Mouse (Mus musculus): ENCODE results near the gene Fundc2. TPM values are rescaled to one million over a fixed set of nuclear protein-coding genes. Genes with fewer than 3 reads are reported as not detected.

Gene Fundc2
- polyA plus RNA-seq (2012; rRNA removed), result 3.9 and 8.1 TPM in 2 replicates

DNA sequence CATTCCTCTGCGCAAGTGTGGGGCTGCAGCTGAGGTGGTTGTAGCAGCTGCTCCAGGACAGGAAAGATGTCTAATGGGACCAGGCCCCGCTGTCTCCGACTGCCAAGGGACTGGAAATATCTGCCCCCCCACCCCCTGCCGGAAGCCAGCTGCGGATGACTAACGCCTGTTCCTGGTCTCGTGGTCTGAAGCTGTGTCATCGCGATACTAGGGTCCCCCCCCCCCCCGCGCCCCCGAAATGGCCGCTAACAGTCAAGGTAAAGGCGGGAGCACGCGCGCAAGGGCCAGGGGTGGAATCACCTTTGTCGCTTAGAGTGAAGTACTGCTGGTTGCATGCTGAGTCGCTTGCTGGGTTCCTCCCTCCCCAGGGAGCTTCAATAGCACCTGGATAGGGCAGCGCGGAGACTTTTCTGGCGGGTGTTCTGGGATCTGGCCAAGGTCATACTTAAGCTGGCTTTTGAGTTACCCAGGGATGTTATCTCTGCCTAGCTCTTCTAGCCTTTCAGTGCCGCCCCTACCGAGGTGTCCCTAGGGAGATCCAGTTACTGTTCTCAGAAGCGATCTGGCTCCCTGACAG lies at the start of gene Fundc2, which contains the start of gene F8:
Gene Fundc2, plus strand, starts transcription at position 205 of the 577 bp plus-strand sequence.
Gene F8, minus strand, starts transcription at position 421 of the 577 bp plus-strand sequence.
- DNase-seq, result peak; percentile 53
- Histone ChIP-seq H3K4me3 (replicated peaks; ENCODE audit: extremely low read depth, low read depth, low read length) (peak within 1 kb of the TSS; percentile 100), H3K4me1 (ENCODE audit: control insufficient read depth, insufficient read depth, low read length) (no peaks in the 10 kb centered on the region)
- TF ChIP-seq CTCF (IDR thresholded peaks at IDR 0.05; ENCODE audit: insufficient read depth, low read length) (no peak), POLR2A (IDR thresholded peaks at IDR 0.05; ENCODE audit: borderline replicate concordance, extremely low read depth, low read depth, low read length) (peak; percentile 30; the same call in 1 of the 2 replicates)
- 23% methylated on average over 25 of the region's 25 CpGs for WGBS

DNA sequence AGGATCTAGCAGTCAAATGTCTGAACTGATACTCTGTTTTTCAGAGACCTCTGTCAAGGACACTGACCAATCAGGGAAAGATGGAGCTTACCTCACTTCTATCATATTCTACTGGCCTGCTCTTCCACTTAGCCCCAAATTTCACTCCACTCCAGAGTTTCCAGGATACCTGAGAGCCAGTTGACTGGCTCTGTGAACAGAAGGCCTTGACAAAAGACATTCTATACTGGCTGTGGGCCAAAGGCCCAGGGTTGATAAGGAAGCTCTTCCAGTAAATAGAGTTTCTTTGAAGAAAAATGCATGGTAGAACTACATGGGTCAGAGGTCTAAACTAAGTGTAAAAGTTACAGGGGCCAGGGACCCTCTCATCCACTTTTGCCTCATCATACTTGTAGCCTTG lies 12.0 kb upstream of the Fundc2 start:
- Histone ChIP-seq H3K4me1 (ENCODE audit: control insufficient read depth, insufficient read depth, low read length) (no peaks in the 10 kb centered on the region), H3K4me3 (replicated peaks; ENCODE audit: extremely low read depth, low read depth, low read length) (no peak overlapping the region)
- no peak for DNase-seq
- TF ChIP-seq CTCF (IDR thresholded peaks at IDR 0.05; ENCODE audit: insufficient read depth, low read length), result no peak
- no peak for TF ChIP-seq POLR2A (IDR thresholded peaks at IDR 0.05; ENCODE audit: borderline replicate concordance, extremely low read depth, low read depth, low read length)

DNA sequence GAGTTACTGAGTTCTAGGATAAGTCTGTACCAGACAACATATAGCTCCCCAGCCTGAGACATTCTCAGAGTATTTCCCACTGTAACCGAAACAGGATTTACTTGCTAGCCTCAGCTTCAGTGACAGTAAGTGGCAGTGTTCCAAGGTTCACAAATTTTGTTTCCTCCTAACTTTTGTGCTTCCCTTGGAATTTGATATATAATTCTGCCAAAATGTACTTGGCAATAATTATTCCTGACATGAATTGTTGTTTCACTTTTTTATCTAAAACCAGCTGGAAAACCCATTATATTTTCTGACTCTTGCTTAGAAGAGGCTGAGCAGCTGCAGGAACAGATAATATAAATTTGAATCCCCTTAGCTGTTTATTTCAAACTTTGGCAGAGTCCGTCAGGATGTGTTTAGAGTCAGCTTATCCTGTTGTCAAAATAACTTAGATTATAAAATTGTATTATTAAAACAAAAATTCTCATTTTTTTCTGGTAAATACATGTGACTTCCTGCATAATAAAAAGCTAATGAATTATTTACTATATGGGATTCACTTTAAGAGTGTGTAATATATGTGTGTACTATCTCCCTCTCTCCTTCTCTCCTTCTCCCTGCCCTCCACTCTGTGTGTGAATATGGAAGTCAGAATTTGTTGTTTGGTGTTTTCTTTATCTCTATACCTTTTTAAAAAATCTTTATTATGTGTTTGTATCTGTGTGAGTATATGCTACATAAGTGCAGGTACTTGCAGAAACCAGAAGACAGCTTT lies 9.4 kb upstream of the Fundc2 start:
- no peaks in the 10 kb centered on the region for H3K4me1 ChIP-seq (ENCODE audit: control insufficient read depth, insufficient read depth, low read length)
- TF ChIP-seq POLR2A (IDR thresholded peaks at IDR 0.05; ENCODE audit: borderline replicate concordance, extremely low read depth, low read depth, low read length) (no peak), CTCF (IDR thresholded peaks at IDR 0.05; ENCODE audit: insufficient read depth, low read length) (no peak)
- DNase-seq, result no peak
- no peak overlapping the region for H3K4me3 ChIP-seq (replicated peaks; ENCODE audit: extremely low read depth, low read depth, low read length)
- WGBS, result 39% methylated on average over 2 of the region's 2 CpGs

DNA sequence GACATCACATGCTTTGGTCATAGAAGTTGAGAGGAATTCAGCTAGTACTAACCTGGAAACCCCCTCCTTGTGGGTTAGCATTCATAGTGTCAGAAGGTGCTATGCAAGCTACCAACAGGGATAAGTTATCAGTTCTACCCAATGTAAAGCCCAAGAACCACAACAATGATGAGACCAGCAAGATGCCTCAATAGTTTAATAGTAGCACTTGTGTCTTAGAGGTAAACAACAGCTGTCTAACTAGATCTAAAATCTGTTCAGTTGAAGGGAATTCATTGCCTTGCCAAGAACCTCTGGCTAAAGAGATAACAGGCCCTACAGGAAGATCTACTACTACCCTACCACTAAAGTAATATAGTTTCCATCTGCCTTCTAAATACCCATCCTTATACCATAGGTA lies 5.4 kb upstream of the Fundc2 start:
- Histone ChIP-seq H3K4me3 (replicated peaks; ENCODE audit: extremely low read depth, low read depth, low read length) (no peak overlapping the region), H3K4me1 (ENCODE audit: control insufficient read depth, insufficient read depth, low read length) (no peaks in the 10 kb centered on the region)
- no peak for DNase-seq
- TF ChIP-seq POLR2A (IDR thresholded peaks at IDR 0.05; ENCODE audit: borderline replicate concordance, extremely low read depth, low read depth, low read length) (no peak), CTCF (IDR thresholded peaks at IDR 0.05; ENCODE audit: insufficient read depth, low read length) (no peak)

DNA sequence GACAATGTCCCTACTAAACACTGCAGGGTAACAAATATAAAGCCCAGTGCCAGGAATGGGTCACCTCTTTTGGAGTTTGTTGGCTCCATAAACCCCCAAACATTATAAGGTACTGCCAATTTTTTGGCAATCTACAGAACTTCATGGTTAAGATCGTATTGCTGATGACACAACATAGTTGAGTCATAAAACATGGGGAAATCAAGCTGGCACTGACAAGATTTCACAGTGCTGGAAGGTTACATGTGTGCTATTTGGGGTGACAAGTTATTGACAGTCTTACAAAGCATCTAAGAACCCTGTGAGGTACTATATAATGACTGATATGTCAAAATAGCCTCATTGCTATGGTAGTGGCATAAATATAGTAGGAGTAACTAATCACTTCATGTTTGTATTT lies 1.0 kb upstream of the Fundc2 start:
- no peak for TF ChIP-seq POLR2A (IDR thresholded peaks at IDR 0.05; ENCODE audit: borderline replicate concordance, extremely low read depth, low read depth, low read length)
- TF ChIP-seq CTCF (IDR thresholded peaks at IDR 0.05; ENCODE audit: insufficient read depth, low read length), result no peak
- WGBS, result 70% methylated on average over 1 of the region's 1 CpGs
- DNase-seq, result no peak

DNA sequence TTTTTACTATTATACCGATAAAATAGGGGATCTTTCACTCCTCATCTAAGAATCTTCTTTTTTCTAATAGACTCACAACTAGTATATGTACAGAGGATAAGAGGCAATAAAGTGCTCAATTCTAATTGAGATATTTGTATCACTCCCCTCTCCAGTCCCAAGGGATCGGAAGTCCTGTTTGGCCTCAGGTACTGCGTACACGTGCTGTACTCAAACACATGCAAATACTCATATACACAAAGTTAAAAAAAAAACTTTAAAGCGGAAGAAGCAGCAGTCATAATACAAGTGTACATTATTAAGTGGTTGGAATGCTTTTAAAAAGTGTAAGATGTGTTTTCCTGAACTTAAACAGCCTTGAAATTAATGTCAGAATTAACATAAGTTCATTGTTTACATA lies 500 bp upstream of the Fundc2 start:
- 63% methylated on average over 5 of the region's 5 CpGs for WGBS
- TF ChIP-seq POLR2A (IDR thresholded peaks at IDR 0.05; ENCODE audit: borderline replicate concordance, extremely low read depth, low read depth, low read length) (no peak), CTCF (IDR thresholded peaks at IDR 0.05; ENCODE audit: insufficient read depth, low read length) (no peak)
- H3K4me1 ChIP-seq (ENCODE audit: control insufficient read depth, insufficient read depth, low read length), result no peaks in the 10 kb centered on the region
- H3K4me3 ChIP-seq (replicated peaks; ENCODE audit: extremely low read depth, low read depth, low read length), result no peak overlapping the region
- DNase-seq, result no peak

More for the DNA sequence above, 1.0 kb upstream of the Fundc2 start:
- Histone ChIP-seq H3K4me3 (replicated peaks; ENCODE audit: extremely low read depth, low read depth, low read length) (no peak overlapping the region), H3K4me1 (ENCODE audit: control insufficient read depth, insufficient read depth, low read length) (no peaks in the 10 kb centered on the region)

DNA sequence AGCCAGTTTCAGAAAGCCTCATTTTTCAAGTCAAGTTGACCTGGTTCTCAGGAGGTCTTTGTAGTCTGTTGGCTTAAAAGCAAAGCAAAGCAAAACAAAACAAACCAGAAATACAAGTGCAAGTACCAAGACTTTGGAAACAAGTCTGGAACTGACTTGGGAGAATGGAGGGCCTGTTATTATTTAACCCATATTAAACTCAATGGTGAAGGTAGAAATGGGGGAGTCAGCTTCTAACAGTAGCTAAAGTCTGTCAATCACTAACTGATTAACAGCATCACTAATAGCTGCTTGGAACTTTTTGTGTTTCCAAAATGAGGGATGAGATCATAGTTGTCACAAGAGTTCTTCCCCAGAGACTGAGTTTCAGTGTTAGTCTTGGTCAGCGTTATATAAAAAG lies 17.3 kb downstream of the Fundc2 start:
- WGBS, result 83% methylated on average over 1 of the region's 1 CpGs
- no peak for DNase-seq
- H3K4me1 ChIP-seq (ENCODE audit: control insufficient read depth, insufficient read depth, low read length), result peaks cover 3% of the 10 kb centered on the region; the same call in 1 of the 2 replicates
- TF ChIP-seq CTCF (IDR thresholded peaks at IDR 0.05; ENCODE audit: insufficient read depth, low read length) (no peak), POLR2A (IDR thresholded peaks at IDR 0.05; ENCODE audit: borderline replicate concordance, extremely low read depth, low read depth, low read length) (no peak)
- no peak overlapping the region for H3K4me3 ChIP-seq (replicated peaks; ENCODE audit: extremely low read depth, low read depth, low read length)

DNA sequence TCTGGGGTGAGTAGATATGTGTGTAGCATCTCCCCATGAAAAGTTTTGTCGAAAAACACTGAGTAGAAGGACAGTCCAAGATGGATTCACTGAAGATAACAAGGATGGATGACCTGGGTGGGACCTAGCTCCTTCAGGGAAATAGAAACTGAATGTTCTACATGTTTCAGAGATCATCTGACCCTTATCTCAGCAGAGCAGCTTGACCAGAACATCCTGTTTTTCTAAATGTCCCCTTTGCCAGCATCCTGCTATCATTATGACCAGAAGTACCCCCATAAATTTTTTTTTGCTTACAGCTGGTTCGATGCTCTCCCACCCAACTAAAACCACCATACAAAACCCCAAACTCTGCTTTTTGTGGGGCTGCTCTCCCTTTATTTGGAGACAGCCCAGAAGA lies 20.5 kb downstream of the Fundc2 start:
- DNase-seq, result no peak
- peaks cover 3% of the 10 kb centered on the region; the same call in 1 of the 2 replicates for H3K4me1 ChIP-seq (ENCODE audit: control insufficient read depth, insufficient read depth, low read length)
- no peak for TF ChIP-seq CTCF (IDR thresholded peaks at IDR 0.05; ENCODE audit: insufficient read depth, low read length)
- no peak for TF ChIP-seq POLR2A (IDR thresholded peaks at IDR 0.05; ENCODE audit: borderline replicate concordance, extremely low read depth, low read depth, low read length)
- WGBS, result 48% methylated on average over 2 of the region's 2 CpGs
- no peak overlapping the region for H3K4me3 ChIP-seq (replicated peaks; ENCODE audit: extremely low read depth, low read depth, low read length)

DNA sequence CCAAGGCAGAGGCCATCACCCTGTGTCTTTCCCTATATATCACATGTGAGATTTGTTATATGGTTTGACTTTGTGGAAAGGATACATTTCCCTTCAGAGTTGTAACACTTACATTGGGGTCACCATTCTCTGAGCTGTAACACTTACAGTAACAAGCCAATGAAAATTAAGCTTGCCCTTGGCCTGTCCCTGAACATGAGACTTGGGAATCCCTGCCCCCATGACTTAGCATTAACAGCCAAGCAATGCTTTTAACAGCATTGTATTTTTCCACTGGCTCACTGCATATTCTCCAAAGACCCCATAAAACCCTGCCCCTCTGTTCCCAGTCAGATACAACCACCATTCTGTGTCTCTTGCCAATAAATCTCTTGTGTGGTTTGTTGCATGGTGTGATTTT lies 21.2 kb downstream of the Fundc2 start:
- TF ChIP-seq POLR2A (IDR thresholded peaks at IDR 0.05; ENCODE audit: borderline replicate concordance, extremely low read depth, low read depth, low read length) (no peak), CTCF (IDR thresholded peaks at IDR 0.05; ENCODE audit: insufficient read depth, low read length) (no peak)

DNA sequence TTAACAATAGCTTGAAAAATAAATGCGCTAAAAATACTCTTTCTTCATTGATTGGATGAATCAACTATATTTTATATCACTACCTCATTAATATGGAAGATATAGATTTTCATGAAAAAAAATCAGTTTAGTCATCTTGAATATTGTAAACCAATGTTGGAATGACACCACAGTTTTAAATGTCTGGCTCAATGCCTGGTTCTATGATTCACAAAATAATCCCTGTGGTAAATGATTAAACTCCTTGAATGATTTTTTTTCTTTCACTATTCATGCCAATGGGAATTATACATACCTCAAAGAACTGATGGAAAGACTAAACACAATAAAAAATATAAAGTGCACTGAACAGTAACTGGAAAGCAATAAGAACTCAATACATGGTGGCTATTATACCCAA lies 27.5 kb downstream of the Fundc2 start:
- no peak for TF ChIP-seq POLR2A (IDR thresholded peaks at IDR 0.05; ENCODE audit: borderline replicate concordance, extremely low read depth, low read depth, low read length)
- no peak for TF ChIP-seq CTCF (IDR thresholded peaks at IDR 0.05; ENCODE audit: insufficient read depth, low read length)
- Histone ChIP-seq H3K4me3 (replicated peaks; ENCODE audit: extremely low read depth, low read depth, low read length) (no peak overlapping the region), H3K4me1 (ENCODE audit: control insufficient read depth, insufficient read depth, low read length) (no peaks in the 10 kb centered on the region)
- 87% methylated on average over 1 of the region's 1 CpGs for WGBS
- no peak for DNase-seq

More for the DNA sequence above, 21.2 kb downstream of the Fundc2 start:
- no peak for DNase-seq
- no peak overlapping the region for H3K4me3 ChIP-seq (replicated peaks; ENCODE audit: extremely low read depth, low read depth, low read length)
- H3K4me1 ChIP-seq (ENCODE audit: control insufficient read depth, insufficient read depth, low read length), result peaks cover 3% of the 10 kb centered on the region; the same call in 1 of the 2 replicates

Data from lung, adult 2 months (tissue).